Mouse (Mus musculus): ENCODE measurements around the gene Eif6. TPM values are rescaled to one million over a fixed set of nuclear protein-coding genes. Genes with fewer than 3 reads are reported as not detected.

Eif6 gene
- total RNA-seq, 2 experiments from 2014 or later: 137 to 148 TPM

- no peak for DNase-seq (ENCODE audit: low spot score in 2 of 2)
Measured at GRCm38 (mm10) chr2:155794674-155795445, 31.9 kb downstream of the Eif6 start.

DNA sequence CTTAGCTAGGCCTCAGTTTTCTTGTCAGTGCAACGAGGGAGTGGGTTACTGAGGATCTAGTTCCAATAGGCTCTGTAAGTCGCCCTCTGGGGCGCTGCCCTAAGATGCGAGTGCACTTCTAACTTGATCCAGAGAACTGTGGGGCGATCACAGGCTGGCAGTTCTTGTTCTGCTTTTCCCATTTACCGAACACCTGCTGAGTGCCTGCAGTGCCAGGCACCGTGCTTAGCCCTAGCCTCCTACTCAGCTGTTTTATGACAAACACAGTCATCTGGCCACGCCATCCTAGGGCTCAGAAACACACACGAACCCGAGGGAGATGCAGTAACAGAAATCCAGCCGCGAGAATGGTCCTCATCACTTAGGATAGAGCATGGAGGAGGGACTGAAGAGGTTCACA, 33.8 kb downstream of the Eif6 start:
- DNase-seq (ENCODE audit: low spot score in 2 of 2): no peak

GRCm38 (mm10) chr2:155787949-155788931, 38.5 kb downstream of the Eif6 start:
- no peak for DNase-seq (ENCODE audit: low spot score in 2 of 2)

DNA sequence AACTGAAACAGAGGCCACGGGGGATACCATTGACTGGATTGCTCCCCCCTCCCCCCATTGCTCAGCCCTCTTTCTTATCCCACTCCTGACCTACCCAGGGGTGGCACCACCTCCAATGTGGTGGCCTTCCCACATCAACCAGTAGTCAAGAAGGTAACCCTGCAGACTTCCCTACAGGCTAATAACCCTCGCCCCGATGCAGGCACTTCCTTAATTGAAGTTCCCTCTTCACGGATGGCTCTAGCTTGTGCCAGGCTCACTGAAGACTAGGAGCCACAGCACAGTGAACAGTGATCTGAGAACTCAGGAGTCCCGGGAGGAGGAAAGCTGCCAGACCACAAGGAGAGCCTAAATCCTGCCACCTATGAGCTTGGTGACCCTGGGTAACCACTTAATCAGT, 39.8 kb downstream of the Eif6 start:
- DNase-seq (ENCODE audit: low spot score in 2 of 2): no peak

GRCm38 (mm10) chr2:155784534-155784933, 42.2 kb downstream of the Eif6 start:
- DNase-seq (ENCODE audit: low spot score in 2 of 2): no peak

DNA sequence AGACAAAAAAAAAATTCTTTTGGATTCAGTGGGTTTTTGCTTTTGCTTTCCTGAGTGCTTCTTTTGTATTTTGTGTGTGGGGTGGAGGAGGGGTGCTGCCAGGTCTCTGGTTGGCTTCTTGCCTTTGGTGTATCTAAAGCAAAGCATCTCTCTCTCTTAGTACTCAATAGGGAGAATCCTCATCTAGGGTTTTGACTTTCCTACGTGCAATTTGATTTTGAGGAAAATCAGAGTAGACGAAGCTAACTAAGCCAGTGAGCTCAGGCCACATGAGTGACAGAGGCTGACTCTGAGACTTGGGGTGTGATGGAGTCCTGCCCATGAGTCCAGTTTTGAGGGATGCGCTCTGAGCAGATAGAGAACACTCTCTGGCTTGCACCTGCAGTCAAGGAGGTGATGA, 47.2 kb downstream of the Eif6 start:
- no peak for DNase-seq (ENCODE audit: low spot score in 2 of 2)

- DNase-seq (ENCODE audit: low spot score in 2 of 2): no peak
Measured at GRCm38 (mm10) chr2:155779066-155779465, 47.7 kb downstream of the Eif6 start.

DNA sequence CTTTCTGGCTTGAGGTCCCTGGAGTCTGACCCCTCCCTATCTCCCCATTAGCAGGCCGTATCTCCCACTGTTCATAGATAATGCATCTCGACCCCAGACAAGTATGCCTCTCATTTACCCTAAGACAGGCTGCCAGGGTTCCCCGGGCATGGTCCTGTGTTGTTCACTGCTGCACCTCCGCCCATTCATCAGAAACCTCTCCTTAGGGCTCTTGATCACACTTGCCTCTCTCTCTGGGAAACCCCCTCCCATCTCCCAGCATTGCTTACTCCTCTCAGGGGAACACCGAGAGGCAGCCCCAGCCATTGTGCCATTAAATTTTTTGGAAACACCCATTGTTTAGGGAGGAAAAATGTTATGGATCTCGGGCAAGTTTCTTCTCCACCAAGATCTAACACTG, 48.7 kb downstream of the Eif6 start:
- DNase-seq (ENCODE audit: low spot score in 2 of 2): no peak

DNA sequence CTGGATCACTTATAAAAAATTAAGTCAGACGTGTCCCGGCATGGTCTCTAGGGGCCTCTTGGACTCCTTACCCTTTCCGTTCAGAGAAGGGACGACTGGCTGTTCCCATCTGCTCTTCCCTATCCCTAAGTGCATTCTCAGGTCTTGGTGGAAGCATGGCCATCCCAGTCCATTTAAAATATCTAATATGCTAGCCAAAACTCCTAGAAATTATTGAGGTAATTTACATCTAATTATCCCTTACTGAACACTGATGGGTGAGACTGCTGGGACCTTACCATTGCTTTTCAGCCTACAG, 49.1 kb downstream of the Eif6 start:
- DNase-seq (ENCODE audit: low spot score in 2 of 2): no peak

DNA sequence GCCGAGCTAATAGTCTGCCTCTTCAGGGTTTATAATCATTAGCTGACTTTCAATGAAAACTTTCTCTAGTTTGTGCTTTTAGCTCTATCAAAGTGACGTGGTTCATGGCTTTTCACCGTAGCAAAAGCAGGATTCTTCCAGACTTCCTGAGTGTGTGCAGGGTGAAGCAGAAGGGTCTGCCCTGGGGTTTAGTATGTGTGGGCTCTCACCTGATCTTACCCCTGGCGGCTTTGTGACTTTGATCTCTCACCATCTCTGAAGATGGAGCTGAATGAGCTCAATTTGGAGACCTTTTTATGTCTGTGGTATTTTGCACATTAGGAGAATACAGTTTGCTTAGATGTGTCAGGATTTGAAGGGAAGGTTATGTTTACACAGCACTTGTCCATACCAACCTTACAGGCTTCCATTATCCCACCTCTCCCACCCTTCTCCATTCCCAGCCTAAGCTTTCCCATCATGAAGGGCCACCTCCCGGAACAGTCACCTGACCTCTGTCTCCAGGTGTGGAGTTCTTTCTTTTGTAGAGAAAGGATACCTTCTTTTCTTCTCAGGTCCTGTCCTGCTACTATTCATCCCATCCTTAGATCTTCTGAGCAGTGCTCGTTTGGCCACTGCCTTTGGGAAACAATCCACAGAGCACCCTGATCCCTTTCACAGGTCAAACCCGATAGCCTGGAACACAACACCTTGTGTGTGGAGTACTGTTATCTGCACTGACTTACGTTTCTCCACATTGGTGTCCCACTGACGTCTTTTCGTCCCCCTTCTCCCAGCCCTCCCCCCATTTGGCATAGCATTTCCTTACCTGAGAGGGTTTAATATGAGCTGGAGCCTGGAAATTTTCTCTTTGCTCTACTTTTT, 49.7 kb downstream of the Eif6 start:
- no peak for DNase-seq (ENCODE audit: low spot score in 2 of 2)

GRCm38 (mm10) chr2:155775685-155776263, 51.0 kb downstream of the Eif6 start:
- DNase-seq (ENCODE audit: low spot score in 2 of 2): peak; percentile 31 to 55

DNA sequence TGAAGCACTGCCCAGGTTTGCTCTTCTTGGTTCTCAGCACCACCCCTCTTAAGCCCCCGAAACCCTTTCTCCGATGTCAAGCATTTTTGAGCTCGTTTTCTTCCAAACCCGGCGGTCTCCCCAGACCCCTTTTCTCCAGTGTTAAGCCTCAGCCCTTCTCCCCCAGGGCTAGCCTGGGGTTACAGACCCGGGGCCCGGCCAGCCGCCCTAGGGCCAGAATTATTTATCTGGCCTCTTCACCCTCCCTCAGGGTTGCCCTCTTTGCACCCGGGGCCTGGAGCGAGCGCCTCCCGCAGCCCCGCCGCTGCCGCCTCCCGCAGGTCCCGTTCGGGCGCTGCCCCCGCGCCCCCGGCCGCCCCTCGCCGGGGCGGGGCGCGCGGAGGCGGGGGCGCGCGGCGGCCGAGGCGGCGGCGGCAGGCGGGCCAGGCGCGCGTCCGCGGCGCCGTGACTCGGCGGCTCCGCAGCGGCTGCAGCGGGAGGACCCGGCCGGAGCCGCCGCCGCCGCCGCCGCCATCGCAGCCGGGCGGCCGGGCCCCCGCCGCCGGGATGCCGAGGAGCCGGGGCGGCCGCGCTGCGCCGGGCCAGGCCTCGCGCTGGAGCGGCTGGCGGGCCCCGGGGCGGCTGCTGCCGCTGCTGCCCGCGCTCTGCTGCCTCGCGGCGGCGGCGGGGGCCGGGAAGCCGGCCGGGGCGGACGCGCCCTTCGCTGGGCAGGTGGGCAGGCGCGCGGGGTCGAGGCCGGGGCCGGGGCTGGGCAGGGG, 51.6 kb downstream of the Eif6 start, which contains the start of gene Mmp24:
Mmp24 (plus strand) TSS at position 416 of the 758 bp plus-strand sequence.
- no peak for DNase-seq (ENCODE audit: low spot score in 2 of 2)

DNA sequence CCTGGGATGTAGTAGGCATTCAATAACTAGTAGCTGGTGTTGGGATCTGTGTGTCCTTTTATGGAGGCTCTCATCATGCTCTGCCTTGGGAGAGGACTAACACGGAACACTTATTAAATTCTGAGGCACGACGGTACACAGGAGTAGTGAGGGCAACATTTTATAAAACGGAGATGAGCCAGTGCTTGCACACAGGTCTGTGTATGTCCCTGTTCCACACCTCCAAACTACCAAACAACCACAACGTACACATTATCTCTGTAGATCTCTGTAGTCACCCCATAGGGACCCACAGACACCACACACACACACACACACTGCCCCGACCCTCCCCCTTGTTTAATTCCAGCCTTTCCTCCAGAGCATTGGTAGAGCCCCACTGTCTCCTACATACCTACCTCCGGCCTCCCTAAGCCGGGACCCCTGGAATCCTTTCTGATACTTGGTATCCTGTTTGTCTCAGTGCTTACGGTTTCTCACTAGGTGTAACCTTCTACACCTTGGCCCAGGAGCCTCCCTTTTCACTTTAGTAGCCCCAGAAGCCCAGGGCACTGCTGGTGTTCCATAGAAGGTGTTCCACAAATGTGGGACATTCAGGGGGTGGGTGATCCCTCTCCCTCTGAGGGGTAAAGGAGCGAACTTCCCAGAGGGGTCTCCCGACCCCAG, 52.3 kb downstream of the Eif6 start:
- DNase-seq (ENCODE audit: low spot score in 2 of 2): no peak

DNA sequence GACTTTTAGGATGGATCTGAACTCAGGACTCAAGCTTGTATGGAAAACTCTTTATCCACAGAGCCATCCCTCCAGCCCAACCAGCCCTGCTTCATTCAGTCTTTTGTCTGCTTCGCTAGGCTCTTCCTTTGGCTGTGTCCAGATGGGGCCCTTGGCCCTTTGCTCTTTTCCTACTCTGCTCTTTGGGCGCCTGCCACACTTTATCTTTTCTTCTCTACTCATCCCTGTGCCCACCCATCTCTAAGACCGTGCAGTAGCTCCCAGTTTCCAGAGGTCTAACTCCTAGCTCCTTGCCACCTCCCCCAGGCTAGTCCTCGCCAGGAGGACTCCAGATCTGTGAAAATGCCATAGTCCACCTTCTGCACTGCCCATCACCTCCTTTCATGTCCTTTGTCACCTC, 53.1 kb downstream of the Eif6 start:
- no peak for DNase-seq (ENCODE audit: low spot score in 2 of 2)

Other genes with a start within 250 kb of the Eif6 start
- gene Gss, start 234.1 kb downstream of the Eif6 start, total RNA-seq (2021): 10 to 100 TPM; 38.7 to 39.6 TPM
- gene Myh7b, start 215.7 kb downstream of the Eif6 start, total RNA-seq (2021): 1 to 10 TPM in 1 of 2 experiments, under 1 TPM in 1; 0.62 to 1.8 TPM
- 100 to 1,000 TPM; 129 to 141 TPM for gene Trpc4ap, start 134.5 kb downstream of the Eif6 start, total RNA-seq (2021)
- gene Edem2, start 97.5 kb downstream of the Eif6 start, total RNA-seq (2021): 10 to 100 TPM; 42.0 to 43.8 TPM
- not detected for gene Gm17581, start 91.1 kb downstream of the Eif6 start, total RNA-seq (2021)
- gene Procr, start 75.8 kb downstream of the Eif6 start, total RNA-seq (2021): 10 to 100 TPM; 30.2 to 32.7 TPM
- 1 to 10 TPM; 5.3 to 6.9 TPM for gene Mmp24, start 51.6 kb downstream of the Eif6 start, total RNA-seq (2021)
- gene BC029722, start 7.5 kb downstream of the Eif6 start, total RNA-seq (2021): 10 to 100 TPM; 72.5 to 72.6 TPM
- gene Fam83c, start 7.9 kb upstream of the Eif6 start, total RNA-seq (2021): not detected
- gene Uqcc1, start 103.4 kb upstream of the Eif6 start, total RNA-seq (2021): 100 to 1,000 TPM in 1 of 2 experiments, 10 to 100 TPM in 1; 92.3 to 106 TPM
- not detected for gene Gm15557, start 113.8 kb upstream of the Eif6 start, total RNA-seq (2021)
- 1 to 10 TPM in 1 of 2 experiments, under 1 TPM in 1; 0.64 to 1.1 TPM for gene Gdf5, start 118.4 kb upstream of the Eif6 start, total RNA-seq (2021)
- gene Cep250, start 129.5 kb upstream of the Eif6 start, total RNA-seq (2021): 10 to 100 TPM; 26.8 to 29.9 TPM
- 1 to 10 TPM; 2.8 to 3.9 TPM for gene 6430550D23Rik, start 181.1 kb upstream of the Eif6 start, total RNA-seq (2021)
- gene Ergic3, start 181.1 kb upstream of the Eif6 start, total RNA-seq (2021): 100 to 1,000 TPM; 224 to 225 TPM
- not detected for gene Fer1l4, start 226.0 kb upstream of the Eif6 start, total RNA-seq (2021)
- gene Spag4, start 238.2 kb upstream of the Eif6 start, total RNA-seq (2021): 1 to 10 TPM; 3.2 to 5.8 TPM